Mouse (Mus musculus) gastrocnemius, postnatal 10 days (tissue): ENCODE data around the gene Degs1. TPM values are rescaled to one million over a fixed set of nuclear protein-coding genes. Genes with fewer than 3 reads are reported as not detected.

ENCODE experiments used
- DNase-seq: peaks from one replicate; pipeline ENCODE4 v3.0.0; 2021; ENCODE audit warnings: mixed read lengths
- total RNA-seq, 2 experiments: library from RNA; stranded (reverse); gene quantifications; 2 replicates each; pipeline ENCODE4 v1.2.3; 2021

Gene Degs1
- total RNA-seq, 2 experiments from 2014 or later: 31.9 to 41.5 TPM

DNA sequence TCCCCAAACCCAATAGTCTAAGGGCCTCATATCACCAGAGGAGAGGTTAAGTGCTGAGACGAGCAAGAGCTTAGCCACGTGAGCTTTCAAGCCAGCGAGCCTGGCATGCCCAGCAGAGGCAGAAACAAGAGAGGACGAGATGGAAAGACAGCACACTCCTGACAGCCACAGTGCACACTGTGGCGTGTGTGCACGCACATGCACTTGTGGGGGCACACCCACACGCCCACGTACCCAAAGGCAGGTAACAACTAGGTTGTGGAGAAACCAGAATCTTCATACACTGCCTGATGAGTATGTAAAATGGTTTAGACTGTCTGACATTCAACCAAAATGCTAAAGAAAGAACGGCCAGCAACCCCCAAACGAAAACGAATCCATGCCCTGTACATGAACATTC lies 2.0 kb downstream of the Degs1 start:
- no peak for DNase-seq

DNA sequence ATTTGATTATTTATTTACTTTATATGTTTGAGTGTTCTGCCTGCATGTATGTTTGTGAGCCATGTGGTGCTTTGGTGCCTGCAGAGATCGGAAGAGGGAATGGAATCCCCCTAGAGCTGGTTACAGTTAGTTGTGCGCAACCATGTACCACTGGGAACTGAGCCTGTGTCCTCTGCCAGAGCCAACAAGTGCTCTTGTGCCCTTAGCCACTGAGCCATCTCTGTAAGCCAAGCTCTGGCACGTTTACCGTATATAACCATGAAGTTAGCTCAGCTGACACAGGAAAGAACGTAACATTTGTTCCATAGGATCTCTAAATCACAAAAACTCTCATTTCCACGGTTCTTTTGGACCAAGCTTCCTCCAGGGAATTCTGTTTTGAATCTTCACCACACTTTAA lies 2.6 kb downstream of the Degs1 start:
- no peak for DNase-seq

GRCm38 (mm10) chr1:182279436-182279835 lies 3.2 kb downstream of the Degs1 start:
- no peak for DNase-seq

DNA sequence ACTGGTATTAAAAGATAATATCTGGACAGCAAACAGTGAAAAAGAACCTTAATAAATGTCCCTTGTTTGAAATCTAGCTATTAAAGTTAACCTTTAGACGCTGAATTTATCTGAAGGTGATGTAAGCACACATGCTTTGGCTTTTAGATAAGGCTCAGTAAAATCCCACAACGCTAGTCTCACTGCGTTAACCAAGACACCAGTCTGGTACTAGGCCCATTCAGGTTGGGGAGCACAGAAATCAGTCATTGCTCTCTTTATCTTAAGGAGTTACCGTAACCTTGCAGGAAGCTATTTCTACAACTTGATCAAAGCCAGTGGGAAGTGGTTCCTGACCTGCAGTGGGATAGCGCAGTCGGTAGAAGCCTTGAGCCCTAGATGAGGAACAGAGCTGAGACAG lies 7.5 kb downstream of the Degs1 start:
- DNase-seq: no peak

DNA sequence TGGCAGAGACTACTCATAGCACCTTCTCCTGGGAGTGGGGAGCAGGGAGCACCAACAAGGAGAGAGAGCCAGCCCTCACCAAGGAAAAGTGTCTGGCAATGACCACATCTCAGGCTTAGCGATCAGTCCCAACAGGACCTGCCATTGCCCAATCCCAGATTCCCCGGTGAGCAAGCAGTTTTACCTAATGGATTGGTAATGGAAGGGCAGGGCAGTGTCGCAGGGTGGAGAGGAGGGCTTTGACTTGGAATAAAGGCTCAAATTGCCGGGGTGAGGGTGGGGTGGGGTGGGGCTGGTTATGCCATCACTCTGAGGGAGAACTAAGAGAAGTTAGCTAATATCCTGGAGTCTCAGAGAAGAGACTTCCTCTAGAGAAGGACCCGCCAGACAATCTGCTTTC lies 11.0 kb downstream of the Degs1 start:
- DNase-seq: no peak

- no peak for DNase-seq
Measured at GRCm38 (mm10) chr1:182271130-182271529, 11.5 kb downstream of the Degs1 start.

- no peak for DNase-seq
Measured at GRCm38 (mm10) chr1:182268317-182268716, 14.3 kb downstream of the Degs1 start.

DNA sequence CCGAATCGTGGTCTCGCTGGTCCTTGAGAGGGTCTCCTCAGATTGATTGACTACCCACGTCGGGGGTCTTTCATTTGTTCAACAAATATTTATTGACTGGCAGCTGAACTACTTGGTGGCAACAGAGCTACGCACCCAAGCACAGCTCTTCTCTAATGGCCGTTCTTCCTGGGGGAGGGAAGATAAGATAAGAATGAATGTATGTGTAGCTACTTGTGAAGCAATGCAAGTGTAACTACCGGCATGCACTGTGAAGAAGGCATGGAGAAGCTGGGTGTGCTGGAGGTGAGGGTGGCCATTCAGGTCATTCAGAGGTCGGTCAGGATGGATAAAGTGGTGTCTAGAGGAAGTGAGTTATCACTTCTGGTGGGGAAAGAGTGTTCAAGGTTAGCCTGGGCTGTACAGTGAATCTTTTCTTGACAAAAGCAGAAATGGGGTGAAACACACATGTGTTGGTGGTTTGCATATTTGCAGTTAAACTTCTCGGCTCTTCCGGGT lies 16.5 kb downstream of the Degs1 start:
- no peak for DNase-seq

DNA sequence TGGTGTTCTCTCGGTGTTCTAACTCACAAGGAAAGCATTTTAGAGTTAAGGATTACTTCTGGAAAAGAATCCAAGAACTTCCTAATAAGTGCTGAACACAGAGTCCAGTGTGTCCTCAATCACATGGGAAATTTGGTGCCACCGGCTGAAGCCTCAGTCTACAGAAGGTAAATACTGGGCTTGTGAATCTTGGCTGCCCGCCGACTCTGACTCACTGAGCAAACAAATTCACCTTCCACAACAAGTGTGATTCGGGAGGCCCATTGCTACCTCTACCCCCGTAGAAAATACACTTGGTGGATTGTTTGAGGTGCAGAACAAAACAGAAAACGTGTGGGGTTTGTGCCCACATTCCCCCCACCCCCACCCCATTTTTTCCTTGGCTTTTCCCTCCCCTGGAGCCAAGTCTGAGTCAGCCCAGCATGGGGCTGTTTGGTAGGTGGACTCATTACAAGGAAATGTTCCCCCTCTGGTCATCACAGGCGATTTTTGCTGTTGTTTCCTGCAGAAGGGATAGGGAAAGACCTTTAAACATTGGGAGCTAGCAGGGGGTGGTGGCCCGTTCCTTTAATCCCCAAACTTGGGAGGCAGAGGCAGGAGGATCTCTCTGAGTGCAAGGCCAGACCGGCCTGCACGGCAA lies 26.4 kb downstream of the Degs1 start:
- no peak for DNase-seq

- no peak for DNase-seq
Measured at GRCm38 (mm10) chr1:182255031-182255430, 27.6 kb downstream of the Degs1 start.

GRCm38 (mm10) chr1:182254618-182255017 lies 28.0 kb downstream of the Degs1 start:
- no peak for DNase-seq

DNA sequence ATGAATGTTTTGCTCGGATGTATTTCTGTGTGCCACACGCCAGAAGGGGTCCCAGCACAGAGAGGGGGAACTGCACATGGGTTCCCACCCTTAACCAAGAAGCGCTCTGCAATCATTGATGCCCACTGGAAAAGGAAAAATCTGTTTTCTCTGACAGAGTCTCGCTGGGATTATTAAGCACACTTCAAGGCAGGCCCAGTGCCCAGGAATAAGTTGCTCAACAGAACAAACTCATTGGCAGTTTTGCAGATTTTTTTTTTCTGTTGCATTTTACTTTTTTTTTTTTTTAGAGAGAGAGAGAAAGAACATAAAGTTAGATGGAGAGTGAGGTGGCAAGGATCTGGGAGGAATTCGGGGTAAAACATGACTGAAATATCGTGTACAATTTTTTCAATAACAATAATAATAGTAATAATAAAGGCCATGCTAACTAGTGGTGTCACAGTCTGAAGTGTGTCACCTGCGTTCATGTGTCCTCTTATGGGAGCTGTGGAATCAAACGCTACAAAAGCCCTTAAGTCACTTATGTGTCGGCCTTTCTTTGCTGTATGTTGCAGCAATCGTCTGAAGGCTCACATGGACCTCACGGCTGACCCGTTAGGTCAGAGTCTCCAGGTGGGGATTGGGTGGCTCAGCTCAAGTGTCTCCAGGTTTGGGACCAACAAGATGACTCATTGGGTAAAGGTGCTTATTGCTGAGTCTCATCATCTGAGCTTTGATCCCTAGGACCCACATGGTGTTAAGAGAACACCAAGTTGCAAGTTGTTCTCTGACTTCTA lies 28.7 kb downstream of the Degs1 start:
- DNase-seq: no peak

DNA sequence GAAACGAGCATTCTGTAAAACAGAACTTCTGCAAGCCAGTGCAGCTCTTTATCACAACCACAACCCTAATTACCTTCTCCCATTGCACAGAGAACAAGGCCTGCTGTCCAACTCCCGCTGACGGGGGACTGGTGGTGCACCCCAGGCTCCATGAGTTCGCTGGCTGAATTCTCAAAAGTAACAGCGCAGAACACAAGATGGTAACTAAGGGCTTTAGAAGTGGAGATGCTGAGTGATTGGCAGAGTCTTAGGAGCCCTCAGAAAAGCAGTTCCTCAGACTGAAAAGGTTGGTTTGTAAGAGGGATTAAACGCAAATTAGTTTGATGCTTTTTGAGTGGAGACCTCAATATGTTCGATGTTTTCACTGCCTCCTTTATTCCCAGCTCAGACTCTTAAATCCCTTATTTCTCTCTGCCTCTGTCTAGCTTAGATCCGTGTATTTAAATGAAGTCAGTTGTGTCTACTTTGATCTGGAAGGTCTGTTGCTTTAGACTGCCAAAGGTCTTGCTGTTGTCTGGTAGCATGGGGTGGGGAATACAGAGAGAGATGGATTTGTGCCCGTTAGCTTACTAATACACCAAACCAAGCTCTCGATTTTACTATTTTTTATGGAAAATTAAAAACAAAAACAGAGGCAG lies 30.0 kb downstream of the Degs1 start:
- no peak for DNase-seq

DNA sequence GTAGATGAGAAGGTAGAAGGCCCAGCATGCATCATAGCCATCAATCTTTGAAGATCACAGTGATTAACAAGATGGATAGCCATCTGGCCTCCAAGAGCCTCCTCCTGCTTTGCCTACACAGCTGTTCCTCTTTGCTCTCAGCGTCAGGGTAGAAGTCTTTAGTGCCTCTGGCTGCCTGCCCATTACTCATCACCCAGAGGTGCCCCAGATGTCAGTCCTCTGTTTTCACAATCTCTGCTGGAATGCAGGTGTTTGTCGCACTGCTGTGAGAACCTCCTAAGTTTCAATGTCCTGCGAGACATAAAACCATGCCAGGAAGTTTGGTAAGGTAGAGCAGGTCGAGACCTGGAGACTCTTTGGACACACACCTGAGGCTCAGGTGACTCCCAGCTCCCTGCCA lies 31.9 kb downstream of the Degs1 start:
- no peak for DNase-seq

GRCm38 (mm10) chr1:182249298-182249697 lies 33.3 kb downstream of the Degs1 start:
- DNase-seq: no peak

- DNase-seq: no peak
Measured at GRCm38 (mm10) chr1:182245003-182245402, 37.6 kb downstream of the Degs1 start.

DNA sequence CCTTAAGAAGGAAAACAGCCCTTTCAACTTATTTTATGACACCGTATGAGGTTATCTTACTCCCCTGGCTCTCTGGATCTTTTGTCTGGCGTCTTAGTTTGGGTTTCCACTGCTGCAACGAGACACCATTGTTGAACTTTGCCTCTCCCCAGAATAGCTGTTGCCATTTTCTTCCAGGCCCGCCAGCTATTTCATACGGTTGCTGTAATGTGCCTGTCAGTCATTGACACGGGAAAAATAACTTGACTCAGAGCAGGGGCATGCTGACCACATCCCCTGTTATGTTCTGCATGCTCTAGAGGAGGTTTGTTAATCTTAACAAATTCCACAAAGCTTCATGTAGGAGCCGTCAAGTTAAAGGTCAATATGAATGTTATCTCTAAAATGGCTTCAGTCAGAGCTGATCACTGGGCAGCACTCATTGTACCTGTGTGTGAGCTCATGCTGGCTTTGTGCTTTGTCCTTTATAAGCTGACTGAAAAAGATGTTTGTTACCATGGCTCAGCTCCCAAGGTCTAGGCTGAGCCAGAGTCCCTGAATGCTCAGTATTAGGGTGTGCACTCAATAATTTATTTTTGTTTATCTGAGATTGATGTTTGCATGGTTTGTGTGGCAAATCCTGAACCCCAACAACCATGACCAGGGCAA lies 44.4 kb downstream of the Degs1 start:
- no peak for DNase-seq

- DNase-seq: no peak
Measured at GRCm38 (mm10) chr1:182237386-182237785, 45.2 kb downstream of the Degs1 start.

- DNase-seq: no peak
Measured at GRCm38 (mm10) chr1:182235174-182235573, 47.4 kb downstream of the Degs1 start.

DNA sequence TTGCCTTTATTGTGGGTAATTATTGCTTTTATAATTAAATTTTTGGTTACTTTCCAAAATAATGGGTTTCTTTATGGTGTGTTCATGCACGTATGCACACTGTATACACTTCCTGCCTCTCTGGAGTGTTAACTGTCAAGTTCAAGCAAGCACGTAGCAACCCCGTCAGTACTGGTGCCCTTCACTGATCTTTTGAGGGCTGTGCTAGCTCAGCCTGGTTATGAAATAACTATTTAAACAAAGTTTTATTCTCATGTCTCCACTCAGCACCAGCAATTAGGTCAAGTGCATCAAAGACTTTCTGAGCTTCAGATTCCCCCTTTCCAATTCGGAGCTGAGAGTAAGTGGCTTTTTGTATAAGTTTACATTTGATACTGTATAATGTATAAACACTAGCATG lies 53.2 kb downstream of the Degs1 start:
- no peak for DNase-seq

DNA sequence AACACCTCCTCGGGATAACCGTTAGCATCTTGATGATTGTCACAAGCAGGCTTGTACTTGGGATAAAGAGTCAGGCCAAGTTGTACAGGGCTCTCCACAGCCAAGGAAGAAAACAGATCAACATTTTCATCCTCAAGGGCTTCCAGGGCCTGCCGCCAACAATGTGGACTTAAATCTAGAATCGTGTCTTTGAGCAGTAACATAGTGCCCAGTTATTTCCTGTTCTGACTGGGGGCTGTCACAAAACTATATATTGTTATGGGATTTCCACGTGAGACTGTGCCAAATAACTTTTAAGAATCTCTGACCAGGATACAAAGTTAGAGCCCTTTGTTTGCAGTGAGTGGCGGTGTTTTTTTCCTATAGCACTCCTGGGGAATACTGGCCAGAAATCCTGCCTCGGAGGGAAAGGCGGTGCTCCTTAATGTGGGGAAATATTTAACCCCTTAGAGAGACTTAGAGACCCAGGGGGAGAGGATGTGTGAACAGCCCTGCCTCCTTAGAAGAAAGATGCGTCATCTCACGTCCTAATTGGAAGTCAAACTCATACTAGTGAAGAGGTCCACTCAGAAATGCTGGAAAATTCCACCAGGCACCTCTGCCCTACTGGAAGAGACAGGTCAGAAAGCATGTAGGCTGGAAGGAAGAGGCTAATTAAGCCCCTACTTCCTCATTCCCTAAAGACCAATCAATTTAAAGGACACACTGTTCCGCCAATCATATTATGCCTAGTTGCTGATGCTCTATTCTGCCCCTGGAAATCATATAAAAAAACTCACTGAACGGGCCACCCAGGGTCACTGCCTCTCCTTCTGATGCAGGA lies 55.3 kb downstream of the Degs1 start:
- no peak for DNase-seq

GRCm38 (mm10) chr1:182226261-182226660 lies 56.3 kb downstream of the Degs1 start:
- no peak for DNase-seq
